Mouse (Mus musculus) spleen, embryonic (tissue): ENCODE measurements around the gene Eif4g3.
"Not testable (repeated sequence)": the region's sequence is repeated elsewhere in the genome, so short reads cannot be mapped to it uniquely, and the experiment has no call there.

Source experiments
- CTCF ChIA-PET: fragments of 350-600 bp; sonication (Branson Sonifier 250); formaldehyde crosslinking; loops from one replicate; lab custom pipeline; 2022; lab: Charles Lee

Eif4g3 gene

GRCm38 (mm10) chr4:138057196-138057754 lies 64.5 kb downstream of the Eif4g3 start:
- CTCF ChIA-PET = not testable (repeated sequence)

DNA sequence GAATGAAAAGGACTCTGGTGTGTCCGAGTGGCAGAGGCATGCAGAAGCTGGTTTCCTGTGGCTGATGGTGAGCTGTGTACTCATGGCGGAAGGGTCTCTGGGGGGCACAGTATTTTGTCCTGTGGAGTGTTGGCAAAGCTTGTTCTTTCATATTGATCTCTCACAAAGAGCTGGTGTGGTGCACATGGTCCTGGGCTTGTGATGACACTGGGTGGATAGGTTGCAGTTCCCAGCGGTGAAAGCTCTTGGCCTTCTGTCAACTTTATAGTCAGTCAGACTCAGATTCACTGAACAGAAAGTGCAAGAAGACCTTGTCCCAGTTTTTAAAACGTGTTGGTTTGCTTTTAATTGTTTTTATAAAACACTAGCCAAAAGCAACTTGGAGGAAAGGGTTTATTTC lies 68.3 kb downstream of the Eif4g3 start:
- CTCF ChIA-PET = no interaction called here

DNA sequence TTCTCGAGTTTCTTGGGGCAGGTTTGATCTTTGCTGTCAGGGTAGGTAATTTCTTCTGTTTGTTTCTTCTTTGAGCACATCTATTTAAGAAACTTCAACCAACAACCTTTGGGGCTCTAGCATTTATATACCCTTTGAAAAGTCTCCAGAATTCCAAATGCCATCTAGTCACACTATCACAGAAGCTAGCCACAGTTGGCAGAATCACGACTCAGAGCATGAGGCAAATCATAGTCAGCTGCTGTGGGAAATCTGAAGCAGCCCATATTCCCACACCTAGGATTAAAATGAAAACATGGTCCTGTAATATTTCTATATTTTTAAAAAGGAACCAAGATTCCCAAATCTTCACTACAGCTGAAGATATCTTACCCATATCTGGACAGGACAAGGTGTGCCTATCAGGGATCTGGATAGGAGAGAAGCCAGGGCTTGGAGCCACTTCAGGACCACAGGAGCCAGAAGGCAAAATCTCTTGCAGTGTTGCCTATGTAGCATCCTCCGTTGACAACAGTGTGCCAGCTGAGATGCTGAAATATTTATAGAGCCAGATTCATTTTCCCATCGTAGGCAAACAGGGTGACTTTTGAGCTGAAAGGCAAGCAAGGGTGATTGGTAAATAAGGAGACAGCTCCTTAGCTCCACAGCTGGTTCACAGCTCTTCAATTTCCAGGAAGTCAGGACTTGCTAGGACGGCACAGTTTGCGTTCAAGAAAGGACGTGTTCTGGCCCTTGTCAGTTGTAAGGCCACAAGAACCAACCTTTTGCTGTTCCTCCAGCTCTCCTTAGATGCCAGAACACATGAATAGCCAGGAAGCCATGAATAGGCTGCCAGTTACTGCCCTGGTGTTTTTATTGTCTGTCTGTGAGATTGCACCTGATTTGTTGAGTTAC lies 70.8 kb downstream of the Eif4g3 start:
- CTCF ChIA-PET = no interaction called here

DNA sequence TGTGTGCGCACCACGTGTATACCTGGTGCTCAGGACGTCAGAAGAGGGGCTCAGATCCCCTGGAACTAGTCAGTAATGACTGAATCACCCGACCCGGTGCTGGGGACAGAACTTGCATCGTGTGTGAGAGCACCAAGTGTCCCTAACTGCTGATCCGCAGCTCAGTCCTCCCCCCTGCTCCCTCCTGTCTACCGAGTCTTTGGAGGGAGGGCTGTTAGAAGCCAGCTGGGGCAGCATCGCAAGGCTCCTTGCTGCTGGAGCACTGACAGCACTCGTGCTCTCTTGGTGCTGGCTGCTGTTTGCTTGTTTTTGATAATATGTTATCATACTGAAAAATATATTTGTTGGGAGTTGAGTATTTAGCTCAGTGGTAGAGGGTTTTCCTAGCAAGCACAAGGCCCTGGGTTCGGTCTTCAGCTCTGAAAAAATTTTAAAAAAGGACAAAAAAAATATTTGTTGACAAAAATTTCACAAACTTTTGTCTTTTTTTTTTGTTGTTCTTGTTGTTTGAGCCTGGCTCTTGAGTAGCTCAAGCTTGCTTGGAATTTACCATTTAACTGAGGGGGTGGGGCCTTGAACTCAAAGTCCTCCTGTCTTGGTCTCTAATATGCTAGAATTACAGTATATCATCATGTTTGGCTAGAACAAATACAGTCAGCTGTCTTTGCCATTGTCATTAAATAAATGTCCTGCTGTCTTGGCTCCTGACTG lies 72.2 kb downstream of the Eif4g3 start:
- CTCF ChIA-PET = no interaction called here

DNA sequence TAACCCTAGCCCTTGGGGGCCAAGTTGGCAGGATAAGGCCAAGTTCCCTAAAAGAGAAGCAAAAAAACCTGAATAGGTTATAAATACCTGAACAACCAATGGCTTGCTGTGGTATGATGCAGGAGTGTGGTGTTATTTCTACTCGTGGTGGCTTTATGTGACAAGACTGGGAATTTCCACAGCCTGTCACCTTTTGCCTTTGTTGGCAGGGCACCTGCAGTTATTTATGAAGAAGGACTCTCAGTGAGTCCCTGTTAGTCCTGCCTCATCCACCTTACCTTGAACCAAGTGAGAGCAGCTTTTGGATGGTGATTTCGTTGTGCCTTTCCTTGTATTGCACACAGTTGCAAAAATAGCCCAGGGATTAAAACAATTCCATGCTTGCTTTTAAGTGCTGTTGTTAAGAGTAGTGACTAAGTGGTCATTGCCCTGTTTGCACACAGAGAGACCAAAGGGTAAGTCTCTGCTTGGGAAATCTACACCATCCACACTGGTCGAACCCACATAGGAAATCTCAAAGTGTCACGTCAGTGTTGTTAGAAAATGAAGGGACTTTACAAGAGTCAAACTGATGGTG lies 72.9 kb downstream of the Eif4g3 start:
- CTCF ChIA-PET = no interaction called here

GRCm38 (mm10) chr4:138066421-138066820 lies 73.6 kb downstream of the Eif4g3 start:
- CTCF ChIA-PET = no interaction called here

- CTCF ChIA-PET = no interaction called here
Observed at GRCm38 (mm10) chr4:138067858-138068257, 75.0 kb downstream of the Eif4g3 start.

DNA sequence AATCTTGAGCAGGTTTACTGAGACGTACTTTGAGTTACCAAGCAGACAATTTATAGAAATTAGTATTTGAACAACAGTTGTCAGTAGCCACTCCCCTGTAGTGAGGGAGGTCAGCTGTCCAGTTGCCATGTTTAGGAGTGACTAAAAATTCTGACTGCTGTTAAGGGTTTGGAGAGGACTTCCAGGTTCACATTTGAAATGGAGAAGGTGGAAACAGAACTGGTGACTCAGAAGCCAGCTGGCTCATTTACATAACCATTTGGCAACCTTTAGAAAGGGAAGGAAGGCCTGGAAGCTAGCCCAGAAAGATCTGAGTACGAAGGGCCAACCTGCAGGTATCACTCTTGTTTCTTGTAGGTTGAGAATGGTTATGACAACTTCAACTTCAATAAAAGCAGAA lies 75.8 kb downstream of the Eif4g3 start:
- CTCF ChIA-PET = no interaction called here

- CTCF ChIA-PET = interaction anchor here (0.5 kb wide), 1 partner anchor 78 kb away, joined by 6 read pairs; no protein-coding TSS in a partner anchor
Observed at GRCm38 (mm10) chr4:138069371-138069770, 76.5 kb downstream of the Eif4g3 start.

- CTCF ChIA-PET = no interaction called here
Observed at GRCm38 (mm10) chr4:138071497-138071896, 78.7 kb downstream of the Eif4g3 start.

DNA sequence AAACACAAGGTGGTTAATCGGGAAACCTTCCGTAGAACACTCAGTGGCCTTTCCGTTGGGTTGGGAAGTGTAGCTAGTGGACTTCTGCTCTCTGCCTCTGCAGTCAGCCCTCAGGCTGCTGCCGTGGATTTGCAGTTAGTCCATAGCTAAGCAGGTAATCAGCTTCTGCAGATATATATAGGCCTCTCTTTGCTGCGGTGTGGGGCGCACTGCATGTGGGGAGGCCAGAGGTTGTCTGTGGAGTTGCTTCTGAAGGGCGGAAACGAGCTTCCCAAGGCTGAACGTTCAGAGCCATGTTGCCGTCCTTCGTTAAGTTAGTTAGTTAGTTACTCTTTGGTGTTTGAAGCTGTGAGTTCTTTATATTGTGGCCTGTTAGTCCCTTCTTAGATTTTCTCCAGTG lies 80.3 kb downstream of the Eif4g3 start:
- CTCF ChIA-PET = no interaction called here

GRCm38 (mm10) chr4:138073531-138073930 lies 80.7 kb downstream of the Eif4g3 start:
- CTCF ChIA-PET = no interaction called here

GRCm38 (mm10) chr4:138074896-138075584 lies 82.2 kb downstream of the Eif4g3 start:
- CTCF ChIA-PET = interaction anchor here (0.8 kb wide), 1 partner anchor 111 kb away, joined by 3 read pairs; no protein-coding TSS in a partner anchor

DNA sequence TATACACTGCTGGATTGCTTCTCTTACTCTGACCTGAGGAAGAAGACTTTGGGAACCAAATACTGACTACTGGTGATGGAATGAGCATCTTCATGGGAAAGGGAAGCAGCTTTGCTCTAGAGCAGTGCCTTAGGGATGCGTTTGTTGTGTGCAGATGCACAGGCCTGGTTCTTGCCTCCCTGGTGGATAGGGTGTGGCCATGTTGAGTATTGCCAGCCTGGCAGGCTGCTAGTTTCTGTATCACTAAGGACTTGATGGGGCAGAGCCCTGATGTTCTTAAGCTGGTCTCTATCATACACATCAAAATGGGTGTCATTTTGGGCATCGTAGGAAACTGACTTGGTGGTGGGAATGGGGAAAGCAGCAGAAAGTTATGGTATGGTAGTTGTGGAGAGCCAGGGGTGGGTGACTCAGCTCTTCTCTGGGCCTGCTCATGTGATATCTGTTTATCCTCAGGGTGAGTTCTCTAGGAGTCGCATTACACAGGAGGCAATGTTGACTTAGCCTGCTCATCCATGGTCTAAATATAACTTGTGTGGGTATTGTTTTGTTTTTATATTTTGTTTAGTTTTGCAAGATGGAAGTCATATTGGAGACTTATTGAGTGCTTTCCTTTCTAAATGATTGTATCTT lies 85.0 kb downstream of the Eif4g3 start:
- CTCF ChIA-PET = no interaction called here

- CTCF ChIA-PET = no interaction called here
Observed at GRCm38 (mm10) chr4:138079234-138079633, 86.4 kb downstream of the Eif4g3 start.

GRCm38 (mm10) chr4:138082466-138082865 lies 89.6 kb downstream of the Eif4g3 start:
- CTCF ChIA-PET = no interaction called here

DNA sequence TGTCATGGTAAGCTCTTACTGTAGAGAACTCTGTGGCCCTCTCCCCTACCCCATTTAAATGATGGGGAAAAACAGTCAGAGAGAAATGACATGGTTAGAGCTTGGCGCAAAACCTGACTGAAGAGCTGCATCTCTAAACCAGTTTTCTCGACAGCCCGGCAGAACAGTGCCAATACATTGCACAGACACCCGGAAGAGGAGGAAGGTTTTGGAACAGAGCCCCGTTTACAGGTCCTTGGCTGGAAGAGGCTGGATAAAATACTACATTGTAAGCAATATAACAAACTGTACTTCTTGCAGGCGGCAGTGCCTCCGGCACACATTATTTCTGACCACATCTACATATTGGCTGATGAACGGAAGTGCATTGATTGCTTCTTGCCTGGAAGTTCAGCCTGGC lies 91.3 kb downstream of the Eif4g3 start:
- CTCF ChIA-PET = no interaction called here

DNA sequence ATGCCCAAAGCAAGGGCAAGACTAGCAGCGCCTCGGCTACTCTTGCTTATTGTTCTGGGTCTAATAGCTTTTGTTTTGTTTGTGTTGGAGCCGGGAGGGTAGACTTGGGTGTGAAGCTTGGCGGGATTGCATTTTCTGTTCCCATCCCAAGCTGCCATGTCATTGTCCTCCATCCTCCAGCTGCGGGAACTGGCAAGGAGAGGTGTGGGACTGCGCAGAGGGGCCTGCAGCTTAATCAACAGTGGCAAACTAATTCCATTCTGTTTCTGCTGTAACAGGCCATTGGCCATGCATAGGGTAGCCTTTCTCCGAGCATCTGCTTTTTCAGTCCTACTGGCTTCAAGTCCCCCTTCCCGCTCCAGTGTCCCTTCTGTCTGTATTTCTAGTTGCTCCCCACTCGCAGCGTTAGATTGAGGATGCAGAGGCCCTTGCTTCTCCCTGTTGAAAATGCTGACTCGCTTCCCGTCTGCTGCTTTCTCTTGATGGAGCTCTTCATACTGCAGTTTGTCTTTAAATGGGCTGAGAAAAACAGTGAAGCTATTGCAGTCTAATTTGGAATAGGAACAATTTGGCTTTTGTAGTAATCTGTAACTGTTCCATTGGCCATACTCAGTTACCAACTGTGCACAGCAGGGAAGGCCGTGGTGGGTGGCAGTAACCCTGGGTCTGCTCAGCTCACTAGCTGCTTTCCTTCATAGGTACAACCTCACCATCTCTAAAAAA lies 92.2 kb downstream of the Eif4g3 start:
- CTCF ChIA-PET = no interaction called here

- CTCF ChIA-PET = no interaction called here
Observed at GRCm38 (mm10) chr4:138086949-138087348, 94.1 kb downstream of the Eif4g3 start.

DNA sequence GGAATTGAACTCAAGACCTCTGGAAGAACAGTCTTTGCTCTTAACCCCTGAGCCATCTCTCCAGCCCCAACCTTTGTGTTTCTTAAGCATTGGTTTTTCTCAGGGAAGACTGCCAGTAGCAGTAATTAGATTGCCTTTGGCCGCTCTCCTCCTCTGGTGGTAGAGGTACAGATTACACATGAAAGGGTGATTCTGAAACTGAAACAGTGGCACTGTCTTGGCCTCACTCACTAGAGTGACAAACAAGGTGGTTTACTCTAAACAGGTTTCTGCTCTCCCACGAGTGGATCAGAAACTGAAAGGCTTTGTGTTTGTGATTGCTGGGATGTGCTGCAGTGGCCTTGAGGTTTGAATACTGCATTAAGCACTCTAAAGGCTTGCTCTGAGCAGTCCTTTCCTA lies 96.7 kb downstream of the Eif4g3 start:
- CTCF ChIA-PET = interaction anchor here (0.6 kb wide), 1 partner anchor 68 kb away, joined by 10 read pairs; no protein-coding TSS in a partner anchor
